Mouse (Mus musculus) hindbrain, embryonic 12.5 days (tissue): ENCODE measurements around the gene Npw. TPM values are rescaled to one million over a fixed set of nuclear protein-coding genes. Genes with fewer than 3 reads are reported as not detected.
A peak's percentile ranks its signal among the peaks of the same experiment; 100 is the strongest.

ENCODE experiments used
- ATAC-seq: fragments of 200-750 bp; cut with Nextera tagmentation; 2 replicates; pipeline ENCODE4 v1.8.0; 2017; ENCODE audit warnings: moderate TSS enrichment; ENCODE audit not compliant: low FRiP score
- H3K27ac ChIP-seq: fragments of 300-500 bp; sonication (generic); 2 replicates; pipeline ENCODE4 v1.5.1; 2016; ENCODE audit warnings: mild to moderate bottlenecking
- H3K27me3 ChIP-seq: fragments of 300-500 bp; sonication (generic); 2 replicates; pipeline ENCODE4 v1.6.1; 2016; ENCODE audit warnings: mild to moderate bottlenecking
- H3K36me3 ChIP-seq: fragments of 300-500 bp; sonication (generic); 2 replicates; pipeline ENCODE4 v1.6.1; 2016; ENCODE audit warnings: mild to moderate bottlenecking
- H3K4me1 ChIP-seq: fragments of 300-500 bp; sonication (generic); 2 replicates; pipeline ENCODE4 v1.6.1; 2016
- H3K4me2 ChIP-seq: fragments of 300-500 bp; sonication (generic); replicated peaks from 2 replicates; pipeline ENCODE4 v1.6.1; 2016; ENCODE audit warnings: mild to moderate bottlenecking
- H3K4me3 ChIP-seq: fragments of 300-500 bp; sonication (generic); 2 replicates; pipeline ENCODE4 v1.5.1; 2016; ENCODE audit warnings: mild to moderate bottlenecking
- H3K9ac ChIP-seq: fragments of 300-500 bp; sonication (generic); 2 replicates; pipeline ENCODE4 v1.6.1; 2016; ENCODE audit warnings: mild to moderate bottlenecking, moderate library complexity
- H3K9me3 ChIP-seq: fragments of 300-500 bp; sonication (generic); replicated peaks from 2 replicates; pipeline ENCODE4 v1.6.1; 2016; ENCODE audit warnings: mild to moderate bottlenecking
- WGBS: fragments of 180-500 bp; shearing (Covaris S2); methylation state at CpG from one replicate; pipeline ENCODE4 v1.1.7; 2016; 5-methylcytosine and 5-hydroxymethylcytosine counted together
- polyA plus RNA-seq: library from polyadenylated mRNA; unstranded; fragments of >200 nt; fragmentation: Nextera tagmentation; extraction: Ambion mirVana; gene quantifications from 2 replicates; pipeline ENCODE4 v1.2.1, GENCODE M21; 2016

Gene Npw
- polyA plus RNA-seq, result not detected in 2 replicates

GRCm38 (mm10) chr17:24658017-24658758, at the start of gene Npw:
Npw (minus strand) TSS chr17:24658457.
- H3K9me3 ChIP-seq, result no peaks in the 10 kb centered on the region
- peak within 1 kb of the TSS; percentile 67 for H3K4me2 ChIP-seq
- peaks cover 58% of the 10 kb centered on the region for H3K27me3 ChIP-seq
- peaks cover 9% of the 10 kb centered on the region for H3K4me1 ChIP-seq
- WGBS, result 2% methylated on average over 47 of the region's 47 CpGs
- H3K4me3 ChIP-seq, result peak within 1 kb of the TSS; percentile 37
- ATAC-seq, result no peak
- no peaks in the 10 kb centered on the region for H3K36me3 ChIP-seq
- H3K9ac ChIP-seq, result peak within 1 kb of the TSS; percentile 53
- no peak within 1 kb of the TSS for H3K27ac ChIP-seq

DNA sequence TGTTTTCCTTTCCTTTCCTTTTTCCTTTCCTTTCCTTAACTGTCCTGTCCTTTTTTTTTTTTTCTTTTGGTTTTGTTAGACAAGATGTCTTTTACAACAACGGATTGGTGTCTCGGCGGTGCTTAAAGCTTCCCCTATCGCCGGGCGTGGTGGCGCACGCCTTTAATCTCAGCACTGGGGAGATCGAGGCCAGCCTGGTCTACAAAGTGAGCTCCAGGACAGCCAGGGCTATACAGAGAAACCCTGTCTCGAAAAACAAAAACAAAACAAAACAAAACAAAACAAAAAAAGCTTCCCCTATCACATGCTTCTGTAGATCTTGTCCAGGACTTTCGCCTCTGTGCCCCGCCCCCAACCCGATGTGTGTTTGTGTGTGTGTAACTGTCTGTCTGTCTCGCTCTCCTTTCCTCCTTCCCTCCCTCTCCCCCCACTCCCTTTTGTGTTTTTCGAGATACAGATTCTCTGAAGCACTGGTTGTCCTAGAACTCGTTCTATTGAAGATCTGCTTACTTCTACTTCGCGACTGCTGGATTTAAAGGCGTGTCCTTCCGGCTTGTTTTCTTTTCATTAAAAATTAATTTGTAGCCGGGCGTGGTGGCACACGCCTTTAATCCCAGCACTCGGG, 49.7 kb upstream of the Npw start:
- H3K27me3 ChIP-seq, result no peaks in the 10 kb centered on the region
- ATAC-seq, result peak; percentile 72
- peak overlapping the region; percentile 71 for H3K9ac ChIP-seq
- 6% methylated on average over 24 of the region's 24 CpGs for WGBS
- H3K9me3 ChIP-seq, result no peaks in the 10 kb centered on the region
- peaks cover 23% of the 10 kb centered on the region for H3K36me3 ChIP-seq
- peaks cover 19% of the 10 kb centered on the region for H3K4me1 ChIP-seq
- H3K27ac ChIP-seq, result peak overlapping the region; percentile 73
- peak overlapping the region; percentile 81 for H3K4me2 ChIP-seq
- peak overlapping the region; percentile 74 for H3K4me3 ChIP-seq

DNA sequence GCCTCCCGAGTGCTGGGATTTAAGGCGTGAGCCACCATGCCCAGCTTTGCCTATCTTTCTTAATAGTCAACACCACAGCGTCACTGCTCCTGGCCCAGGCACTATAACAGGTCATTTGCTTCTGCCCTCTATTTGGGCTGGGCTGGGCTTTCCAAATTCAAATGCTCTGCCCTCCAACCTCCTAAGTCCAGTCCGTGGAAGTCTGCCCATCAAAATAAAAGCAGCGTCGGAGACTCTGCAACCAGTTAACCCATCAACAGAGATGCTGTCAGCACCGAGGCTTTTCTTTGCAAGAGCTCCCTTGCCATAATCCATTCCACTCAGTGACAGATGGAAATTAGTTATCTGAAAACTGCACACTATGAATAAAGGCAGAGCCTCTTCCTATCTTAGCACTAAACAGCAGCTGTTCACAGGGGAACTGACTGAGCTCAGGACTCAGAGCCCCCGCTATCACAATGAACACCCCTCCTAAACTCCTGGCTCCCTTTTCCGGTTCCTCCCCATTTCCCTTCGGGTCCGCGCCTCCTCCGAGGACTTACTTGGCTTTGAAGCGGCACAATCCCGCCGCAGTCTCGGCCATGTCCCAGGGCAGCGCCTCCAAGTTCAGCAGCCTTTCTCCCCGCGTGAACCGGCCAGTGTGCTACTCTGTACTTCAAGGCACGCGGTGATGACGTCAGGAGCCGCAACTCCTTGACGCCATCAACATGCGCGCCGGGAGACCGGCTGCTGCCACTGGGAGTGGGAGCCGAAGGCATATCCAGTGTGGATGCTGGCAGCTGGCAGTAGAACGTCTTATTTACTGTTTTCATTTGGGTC, 48.9 kb upstream of the Npw start, which contains the start of gene Tbl3:
Gene Tbl3 (minus strand): TSS at position 679 of the 819 bp plus-strand sequence.
- H3K4me3 ChIP-seq, result peak within 1 kb of the TSS; percentile 74
- peaks cover 30% of the 10 kb centered on the region for H3K36me3 ChIP-seq
- H3K4me1 ChIP-seq, result peaks cover 19% of the 10 kb centered on the region
- peak; percentile 86 for ATAC-seq
- H3K4me2 ChIP-seq, result peak within 1 kb of the TSS; percentile 81
- H3K9me3 ChIP-seq, result no peaks in the 10 kb centered on the region
- H3K27me3 ChIP-seq, result no peaks in the 10 kb centered on the region
- WGBS, result 5% methylated on average over 32 of the region's 32 CpGs
- H3K27ac ChIP-seq, result peak within 1 kb of the TSS; percentile 73
- H3K9ac ChIP-seq, result peak within 1 kb of the TSS; percentile 71

DNA sequence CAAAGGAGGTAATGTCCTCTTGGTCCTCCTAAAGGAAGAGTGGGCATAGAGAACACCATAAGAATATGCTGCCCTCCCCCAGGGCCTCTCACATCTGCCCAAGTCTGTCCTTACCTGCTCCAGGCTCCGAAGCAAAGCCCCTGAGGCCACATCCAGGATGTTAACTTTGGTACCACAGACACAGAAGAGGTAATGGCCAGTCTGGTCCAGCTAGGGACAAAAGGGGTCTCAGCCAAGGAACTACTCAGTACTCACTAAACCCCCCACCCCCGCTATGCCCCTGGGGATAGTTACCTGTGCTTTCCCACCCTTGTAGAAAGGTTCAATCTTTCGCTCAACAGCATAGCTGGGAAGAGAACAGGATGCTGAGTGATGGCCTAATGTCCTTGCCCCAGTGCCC, 47.6 kb upstream of the Npw start:
- no peaks in the 10 kb centered on the region for H3K27me3 ChIP-seq
- H3K4me3 ChIP-seq, result no peak overlapping the region
- no peak overlapping the region for H3K9ac ChIP-seq
- no peak overlapping the region for H3K4me2 ChIP-seq
- H3K36me3 ChIP-seq, result peaks cover 44% of the 10 kb centered on the region
- H3K9me3 ChIP-seq, result no peaks in the 10 kb centered on the region
- no peak for ATAC-seq
- WGBS, result 96% methylated on average over 3 of the region's 3 CpGs
- H3K27ac ChIP-seq, result no peak overlapping the region
- peaks cover 19% of the 10 kb centered on the region for H3K4me1 ChIP-seq

GRCm38 (mm10) chr17:24701251-24701650, 43.0 kb upstream of the Npw start:
- H3K36me3 ChIP-seq, result peaks cover 58% of the 10 kb centered on the region
- ATAC-seq, result no peak

GRCm38 (mm10) chr17:24699473-24699872, 41.2 kb upstream of the Npw start:
- H3K27me3 ChIP-seq, result peaks cover 8% of the 10 kb centered on the region; the same call in 1 of the 2 replicates
- ATAC-seq, result no peak
- no peak overlapping the region for H3K9ac ChIP-seq
- H3K36me3 ChIP-seq, result peaks cover 46% of the 10 kb centered on the region
- H3K4me3 ChIP-seq, result no peak overlapping the region
- peaks cover 26% of the 10 kb centered on the region for H3K4me1 ChIP-seq
- no peak overlapping the region for H3K27ac ChIP-seq
- H3K4me2 ChIP-seq, result no peak overlapping the region
- 84% methylated on average over 2 of the region's 2 CpGs for WGBS
- no peaks in the 10 kb centered on the region for H3K9me3 ChIP-seq

More at GRCm38 (mm10) chr17:24701251-24701650, 43.0 kb upstream of the Npw start:
- no peak overlapping the region for H3K27ac ChIP-seq
- no peak overlapping the region; the same call in 1 of the 2 replicates for H3K9ac ChIP-seq
- H3K4me2 ChIP-seq, result no peak overlapping the region
- WGBS, result 92% methylated on average over 9 of the region's 9 CpGs
- H3K4me3 ChIP-seq, result no peak overlapping the region
- H3K4me1 ChIP-seq, result peaks cover 25% of the 10 kb centered on the region
- no peaks in the 10 kb centered on the region for H3K9me3 ChIP-seq
- H3K27me3 ChIP-seq, result peaks cover 8% of the 10 kb centered on the region; the same call in 1 of the 2 replicates

DNA sequence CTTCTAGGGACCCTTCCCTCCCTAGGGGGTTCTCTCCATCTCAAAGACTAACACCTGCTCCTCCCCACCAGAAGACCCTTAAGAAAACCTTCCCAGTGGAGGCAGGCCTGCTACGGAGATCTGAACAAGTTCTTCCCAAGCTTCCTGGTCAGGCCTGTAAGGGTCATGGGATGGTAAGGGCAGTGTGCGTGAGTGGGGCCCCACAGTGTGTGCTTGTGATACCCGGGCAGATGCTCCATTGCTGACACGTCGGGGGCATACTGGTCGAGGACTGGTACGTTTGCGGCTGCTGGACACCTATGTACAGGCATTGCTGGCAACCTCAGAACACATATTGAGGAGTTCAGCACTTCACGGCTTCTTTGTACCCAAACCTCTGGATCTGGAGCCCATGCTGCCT, 40.5 kb upstream of the Npw start:
- Histone ChIP-seq H3K9ac (no peak overlapping the region), H3K4me2 (peak overlapping the region; percentile 15; the same call in 1 of the 2 replicates), H3K4me3 (no peak overlapping the region), H3K9me3 (no peaks in the 10 kb centered on the region), H3K36me3 (peaks cover 39% of the 10 kb centered on the region), H3K27ac (no peak overlapping the region), H3K4me1 (peaks cover 26% of the 10 kb centered on the region), H3K27me3 (peaks cover 8% of the 10 kb centered on the region; the same call in 1 of the 2 replicates)
- ATAC-seq, result no peak
- 68% methylated on average over 9 of the region's 9 CpGs for WGBS

- no peak for ATAC-seq
- peak overlapping the region; percentile 15; the same call in 1 of the 2 replicates for H3K4me2 ChIP-seq
- no peak overlapping the region for H3K4me3 ChIP-seq
- peaks cover 36% of the 10 kb centered on the region for H3K36me3 ChIP-seq
- peaks cover 26% of the 10 kb centered on the region for H3K4me1 ChIP-seq
- WGBS, result 19% methylated on average over 5 of the region's 5 CpGs
- H3K27ac ChIP-seq, result peak overlapping the region; percentile 57
- no peak overlapping the region for H3K9ac ChIP-seq
- H3K9me3 ChIP-seq, result no peaks in the 10 kb centered on the region
- peaks cover 8% of the 10 kb centered on the region; the same call in 1 of the 2 replicates for H3K27me3 ChIP-seq
Measured at GRCm38 (mm10) chr17:24697985-24698384, 39.7 kb upstream of the Npw start.

DNA sequence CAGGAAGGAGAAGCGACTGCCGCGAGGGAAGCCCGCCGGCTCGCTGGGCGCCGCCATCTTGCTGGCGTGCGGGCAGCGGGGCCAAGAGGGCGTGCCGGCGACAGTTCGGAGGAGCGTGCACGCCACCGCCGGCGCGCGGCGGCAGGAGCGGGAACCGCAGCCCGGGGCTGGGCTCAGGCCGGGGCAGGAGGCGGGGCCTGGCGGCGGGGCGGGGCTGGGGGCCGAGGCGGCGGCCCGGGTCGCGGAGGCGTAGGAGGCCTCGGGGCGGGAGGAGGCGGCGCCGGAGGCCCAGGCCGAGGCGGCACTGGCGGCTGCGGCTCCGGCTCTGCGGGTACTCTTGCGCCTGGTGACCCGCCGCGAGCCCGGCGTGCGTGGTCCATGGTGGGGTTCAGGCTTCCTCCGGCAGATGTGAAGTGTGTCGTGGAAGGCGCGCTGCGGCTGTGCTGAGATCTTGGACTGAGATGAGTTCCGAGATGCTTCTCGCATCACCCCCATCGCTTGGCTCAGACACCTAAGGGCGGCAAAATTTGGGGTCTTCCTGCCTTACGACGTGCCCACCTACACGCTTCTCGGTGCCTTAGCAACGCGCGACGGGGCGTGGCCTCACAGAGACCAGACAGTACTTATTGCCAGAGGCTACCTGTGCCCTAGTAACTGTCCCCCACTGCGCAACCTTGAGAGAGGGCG, 37.9 kb upstream of the Npw start, which contains the start of the genes Gfer and Noxo1:
Gene Gfer (minus strand): TSS at position 146 of the 687 bp plus-strand sequence.
Gene Noxo1 (plus strand): TSS at position 224 of the 687 bp plus-strand sequence.
- peaks cover 22% of the 10 kb centered on the region for H3K36me3 ChIP-seq
- H3K4me2 ChIP-seq, result peak within 1 kb of the TSS; percentile 77
- ATAC-seq, result peak; percentile 91
- peak within 1 kb of the TSS; percentile 88 for H3K27ac ChIP-seq
- H3K27me3 ChIP-seq, result peaks cover 10% of the 10 kb centered on the region
- H3K9me3 ChIP-seq, result no peaks in the 10 kb centered on the region
- peaks cover 26% of the 10 kb centered on the region for H3K4me1 ChIP-seq
- under 1% methylated on average over 63 of the region's 76 CpGs for WGBS
- H3K4me3 ChIP-seq, result peak within 1 kb of the TSS; percentile 78
- peak within 1 kb of the TSS; percentile 90 for H3K9ac ChIP-seq

DNA sequence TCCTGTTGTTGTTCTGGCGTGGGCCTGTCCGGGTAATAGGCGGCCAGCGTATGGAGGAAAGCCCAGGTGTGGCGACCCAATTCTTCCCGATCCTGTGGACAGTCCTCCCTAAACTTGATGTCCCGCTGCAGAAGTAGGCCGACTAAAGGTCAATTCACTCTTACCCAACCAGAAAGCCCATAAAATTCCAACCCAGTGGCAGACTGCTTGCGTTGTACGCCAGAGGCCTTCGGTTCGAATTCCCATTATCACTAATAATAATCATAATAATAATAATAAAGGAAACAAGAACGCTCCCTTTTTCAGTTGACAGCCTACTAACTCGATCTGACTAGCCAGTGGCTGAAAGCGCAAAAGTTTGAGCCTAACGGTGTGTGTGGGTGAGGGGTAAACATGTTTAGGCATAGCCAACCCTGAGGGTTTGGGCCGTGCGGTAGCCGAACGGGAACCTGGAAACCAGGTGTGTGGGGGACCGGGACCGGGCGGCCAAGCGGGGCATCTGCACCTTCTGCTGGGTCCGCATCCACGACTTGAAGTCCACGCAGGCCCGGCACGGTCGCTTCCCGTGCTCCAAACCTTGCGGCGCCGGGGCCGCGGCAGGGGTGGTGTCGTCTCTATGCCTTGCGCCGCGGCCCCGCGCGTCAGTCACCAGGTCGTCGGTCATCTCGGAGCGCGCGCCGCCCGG, 37.2 kb upstream of the Npw start:
- peak; percentile 48 for ATAC-seq
- 6% methylated on average over 44 of the region's 51 CpGs for WGBS
- Histone ChIP-seq H3K27ac (peak overlapping the region; percentile 88), H3K4me3 (peak overlapping the region; percentile 78), H3K9ac (peak overlapping the region; percentile 90), H3K4me1 (peaks cover 26% of the 10 kb centered on the region), H3K4me2 (peak overlapping the region; percentile 77), H3K36me3 (peaks cover 15% of the 10 kb centered on the region), H3K9me3 (no peaks in the 10 kb centered on the region), H3K27me3 (peaks cover 16% of the 10 kb centered on the region)

- no peak overlapping the region for H3K4me2 ChIP-seq
- peaks cover 33% of the 10 kb centered on the region for H3K4me1 ChIP-seq
- H3K27ac ChIP-seq, result no peak overlapping the region
- H3K27me3 ChIP-seq, result peaks cover 39% of the 10 kb centered on the region
- no peak for ATAC-seq
- H3K9ac ChIP-seq, result no peak overlapping the region
- no peak overlapping the region for H3K4me3 ChIP-seq
- H3K36me3 ChIP-seq, result peaks cover 5% of the 10 kb centered on the region; the same call in 1 of the 2 replicates
- WGBS, result 89% methylated on average over 5 of the region's 5 CpGs
- H3K9me3 ChIP-seq, result no peaks in the 10 kb centered on the region
Measured at GRCm38 (mm10) chr17:24692385-24692784, 34.1 kb upstream of the Npw start.
